Mouse (Mus musculus) midbrain, embryonic 13.5 days (tissue): ENCODE results near the gene Elmo1. TPM values are rescaled to one million over a fixed set of nuclear protein-coding genes. Genes with fewer than 3 reads are reported as not detected.

Experiments
- ATAC-seq: fragments of 200-750 bp; cut with Nextera tagmentation; 2 replicates; pipeline ENCODE4 v1.8.0; 2017; ENCODE audit warnings: mild to moderate bottlenecking, moderate TSS enrichment, moderate library complexity
- H3K27ac ChIP-seq: fragments of 300-500 bp; sonication (generic); 2 replicates; pipeline ENCODE4 v1.5.1; 2015; ENCODE audit warnings: inconsistent platforms, mild to moderate bottlenecking, moderate library complexity
- H3K27me3 ChIP-seq: fragments of 300-500 bp; sonication (generic); 2 replicates; pipeline ENCODE4 v1.6.1; 2015; ENCODE audit warnings: mild to moderate bottlenecking, inconsistent platforms
- H3K36me3 ChIP-seq: fragments of 300-500 bp; sonication (generic); 2 replicates; pipeline ENCODE4 v1.6.1; 2015; ENCODE audit warnings: mild to moderate bottlenecking, inconsistent platforms
- H3K4me1 ChIP-seq: fragments of 300-500 bp; sonication (generic); replicated peaks from 2 replicates; pipeline ENCODE4 v1.6.1; 2015; ENCODE audit warnings: inconsistent platforms
- H3K4me2 ChIP-seq: fragments of 300-500 bp; sonication (generic); replicated peaks from 2 replicates; pipeline ENCODE4 v1.6.1; 2015; ENCODE audit warnings: moderate library complexity, mild to moderate bottlenecking, inconsistent platforms
- H3K4me3 ChIP-seq: fragments of 300-500 bp; sonication (generic); replicated peaks from 2 replicates; pipeline ENCODE4 v1.5.1; 2015; ENCODE audit warnings: mild to moderate bottlenecking, inconsistent platforms
- H3K9ac ChIP-seq: fragments of 300-500 bp; sonication (generic); replicated peaks from 2 replicates; pipeline ENCODE4 v1.6.1; 2015; ENCODE audit warnings: mild to moderate bottlenecking, inconsistent platforms
- H3K9me3 ChIP-seq: fragments of 300-500 bp; sonication (generic); 2 replicates; pipeline ENCODE4 v1.6.1; 2016; ENCODE audit warnings: mild to moderate bottlenecking, inconsistent platforms
- WGBS: fragments of 180-500 bp; shearing (Covaris S2); methylation state at CpG from one replicate; pipeline ENCODE4 v1.1.7; 2015; 5-methylcytosine and 5-hydroxymethylcytosine counted together
- polyA plus RNA-seq: library from polyadenylated mRNA; unstranded; fragments of >200 nt; fragmentation: Nextera tagmentation; extraction: Ambion mirVana; gene quantifications from 2 replicates; pipeline ENCODE4 v1.2.1, GENCODE M21; 2015

The Elmo1 gene
- polyA plus RNA-seq, 1 experiment from 2014 or later, result 36.5 TPM

GRCm38 (mm10) chr13:20406470-20407213 is 316.2 kb downstream of the Elmo1 start:
- Histone ChIP-seq H3K27me3 (no peaks in the 10 kb centered on the region), H3K4me1 (peaks cover 25% of the 10 kb centered on the region), H3K9ac (no peak overlapping the region), H3K9me3 (no peaks in the 10 kb centered on the region), H3K36me3 (no peaks in the 10 kb centered on the region), H3K4me2 (no peak overlapping the region), H3K27ac (0 out of 2 replicates have a peak overlapping the region, but pooled peaks have one; percentile 15), H3K4me3 (no peak overlapping the region)
- ATAC-seq, result peak; percentile 61
- 71% methylated on average over 11 of the region's 11 CpGs for WGBS

- ATAC-seq, result no peak
- 71% methylated on average over 9 of the region's 9 CpGs for WGBS
Observed at GRCm38 (mm10) chr13:20410306-20411101, 320.1 kb downstream of the Elmo1 start.

GRCm38 (mm10) chr13:20416691-20417660 is 326.6 kb downstream of the Elmo1 start:
- 0 out of 2 replicates have a peak, but pooled peaks cover 4% of the 10 kb centered on the region for H3K4me1 ChIP-seq
- 81% methylated on average over 5 of the region's 5 CpGs for WGBS
- ATAC-seq, result peak; percentile 74
- H3K36me3 ChIP-seq, result no peaks in the 10 kb centered on the region
- H3K27me3 ChIP-seq, result no peaks in the 10 kb centered on the region
- H3K4me2 ChIP-seq, result no peak overlapping the region
- H3K27ac ChIP-seq, result no peak overlapping the region
- no peak overlapping the region for H3K4me3 ChIP-seq
- no peaks in the 10 kb centered on the region for H3K9me3 ChIP-seq
- H3K9ac ChIP-seq, result no peak overlapping the region

More at GRCm38 (mm10) chr13:20410306-20411101, 320.1 kb downstream of the Elmo1 start:
- Histone ChIP-seq H3K4me3 (no peak overlapping the region), H3K4me1 (peaks cover 14% of the 10 kb centered on the region), H3K27me3 (no peaks in the 10 kb centered on the region), H3K4me2 (no peak overlapping the region), H3K36me3 (no peaks in the 10 kb centered on the region), H3K9ac (no peak overlapping the region), H3K27ac (0 out of 2 replicates have a peak overlapping the region, but pooled peaks have one; percentile 44), H3K9me3 (no peaks in the 10 kb centered on the region)

GRCm38 (mm10) chr13:20430998-20431397 is 340.6 kb downstream of the Elmo1 start:
- no peak overlapping the region for H3K9ac ChIP-seq
- H3K36me3 ChIP-seq, result no peaks in the 10 kb centered on the region
- H3K9me3 ChIP-seq, result no peaks in the 10 kb centered on the region
- H3K4me2 ChIP-seq, result no peak overlapping the region
- no peak overlapping the region for H3K4me3 ChIP-seq
- H3K4me1 ChIP-seq, result 0 out of 2 replicates have a peak, but pooled peaks cover 3% of the 10 kb centered on the region
- no peak for ATAC-seq
- no peaks in the 10 kb centered on the region for H3K27me3 ChIP-seq
- H3K27ac ChIP-seq, result peak overlapping the region; percentile 30
- 68% methylated on average over 6 of the region's 6 CpGs for WGBS

GRCm38 (mm10) chr13:20433221-20433858 is 342.9 kb downstream of the Elmo1 start:
- Histone ChIP-seq H3K4me2 (no peak overlapping the region), H3K4me1 (0 out of 2 replicates have a peak, but pooled peaks cover 3% of the 10 kb centered on the region), H3K4me3 (no peak overlapping the region), H3K9ac (no peak overlapping the region), H3K9me3 (no peaks in the 10 kb centered on the region), H3K27me3 (no peaks in the 10 kb centered on the region), H3K27ac (no peak overlapping the region), H3K36me3 (no peaks in the 10 kb centered on the region)
- WGBS, result 78% methylated on average over 4 of the region's 4 CpGs
- ATAC-seq, result no peak

- Histone ChIP-seq H3K27me3 (no peaks in the 10 kb centered on the region), H3K4me3 (no peak overlapping the region), H3K36me3 (no peaks in the 10 kb centered on the region), H3K9me3 (no peaks in the 10 kb centered on the region), H3K4me2 (no peak overlapping the region), H3K9ac (no peak overlapping the region), H3K27ac (no peak overlapping the region), H3K4me1 (0 out of 2 replicates have a peak, but pooled peaks cover 3% of the 10 kb centered on the region)
- ATAC-seq, result no peak
- WGBS, result 66% methylated on average over 4 of the region's 4 CpGs
Observed at GRCm38 (mm10) chr13:20434071-20434470, 343.7 kb downstream of the Elmo1 start.

GRCm38 (mm10) chr13:20439488-20439887 is 349.1 kb downstream of the Elmo1 start:
- 85% methylated on average over 1 of the region's 1 CpGs for WGBS

GRCm38 (mm10) chr13:20450831-20451353 is 360.5 kb downstream of the Elmo1 start:
- Histone ChIP-seq H3K4me2 (no peak overlapping the region), H3K9ac (no peak overlapping the region), H3K4me1 (peaks cover 25% of the 10 kb centered on the region), H3K9me3 (no peaks in the 10 kb centered on the region), H3K36me3 (no peaks in the 10 kb centered on the region), H3K4me3 (no peak overlapping the region), H3K27ac (no peak overlapping the region), H3K27me3 (no peaks in the 10 kb centered on the region)
- WGBS, result 31% methylated on average over 7 of the region's 7 CpGs
- no peak for ATAC-seq

More at GRCm38 (mm10) chr13:20439488-20439887, 349.1 kb downstream of the Elmo1 start:
- no peak overlapping the region for H3K9ac ChIP-seq
- H3K9me3 ChIP-seq, result no peaks in the 10 kb centered on the region
- H3K36me3 ChIP-seq, result no peaks in the 10 kb centered on the region
- no peak overlapping the region for H3K4me3 ChIP-seq
- H3K4me1 ChIP-seq, result no peaks in the 10 kb centered on the region
- no peak for ATAC-seq
- no peak overlapping the region for H3K4me2 ChIP-seq
- H3K27me3 ChIP-seq, result no peaks in the 10 kb centered on the region
- 0 out of 2 replicates have a peak overlapping the region, but pooled peaks have one; percentile 9 for H3K27ac ChIP-seq

- H3K27ac ChIP-seq, result peak overlapping the region; percentile 58; the same call in 1 of the 2 replicates
- 50% methylated on average over 1 of the region's 1 CpGs for WGBS
- no peak overlapping the region for H3K4me3 ChIP-seq
- no peak overlapping the region for H3K4me2 ChIP-seq
- peaks cover 25% of the 10 kb centered on the region for H3K4me1 ChIP-seq
- H3K9me3 ChIP-seq, result no peaks in the 10 kb centered on the region
- H3K36me3 ChIP-seq, result no peaks in the 10 kb centered on the region
- H3K27me3 ChIP-seq, result no peaks in the 10 kb centered on the region
- no peak overlapping the region for H3K9ac ChIP-seq
- peak; percentile 85 for ATAC-seq
Observed at GRCm38 (mm10) chr13:20454357-20454756, 364.0 kb downstream of the Elmo1 start.

- ATAC-seq, result no peak
- 85% methylated on average over 6 of the region's 6 CpGs for WGBS
Observed at GRCm38 (mm10) chr13:20460096-20460495, 369.7 kb downstream of the Elmo1 start.

GRCm38 (mm10) chr13:20461616-20462015 is 371.2 kb downstream of the Elmo1 start:
- Histone ChIP-seq H3K4me1 (no peaks in the 10 kb centered on the region), H3K9ac (no peak overlapping the region), H3K4me3 (no peak overlapping the region), H3K27ac (no peak overlapping the region), H3K27me3 (no peaks in the 10 kb centered on the region), H3K36me3 (no peaks in the 10 kb centered on the region), H3K9me3 (no peaks in the 10 kb centered on the region), H3K4me2 (no peak overlapping the region)
- no peak for ATAC-seq
- 98% methylated on average over 3 of the region's 3 CpGs for WGBS

More at GRCm38 (mm10) chr13:20460096-20460495, 369.7 kb downstream of the Elmo1 start:
- H3K27ac ChIP-seq, result no peak overlapping the region
- no peaks in the 10 kb centered on the region for H3K27me3 ChIP-seq
- H3K4me2 ChIP-seq, result no peak overlapping the region
- H3K36me3 ChIP-seq, result no peaks in the 10 kb centered on the region
- H3K4me3 ChIP-seq, result no peak overlapping the region
- no peak overlapping the region for H3K9ac ChIP-seq
- H3K9me3 ChIP-seq, result no peaks in the 10 kb centered on the region
- H3K4me1 ChIP-seq, result peaks cover 5% of the 10 kb centered on the region; the same call in 1 of the 2 replicates
